Mouse (Mus musculus): ENCODE results near the gene Fnbp1l. TPM values are rescaled to one million over a fixed set of nuclear protein-coding genes. Genes with fewer than 3 reads are reported as not detected.

The Fnbp1l gene
- total and polyA plus RNA-seq, 3 experiments = 1.5 to 2.0 (median 2.0) TPM

DNA sequence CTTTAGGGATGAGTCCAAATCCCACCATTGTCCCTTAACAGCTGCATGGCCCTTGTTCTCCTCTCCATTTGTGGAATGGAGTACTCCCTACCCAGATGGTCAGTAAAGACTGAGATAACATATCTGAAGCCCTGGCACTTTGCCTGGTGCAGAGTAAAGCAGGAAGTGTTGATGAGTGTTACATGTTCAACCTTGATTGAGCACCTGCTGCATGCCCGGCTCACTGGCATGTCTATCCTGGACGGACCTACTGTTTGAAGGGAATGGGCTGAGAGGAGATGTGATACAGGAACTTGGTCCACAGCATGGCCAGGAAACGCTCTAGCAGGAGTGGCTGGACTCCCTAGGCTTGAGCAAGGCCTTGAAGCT, 103.2 kb downstream of the Fnbp1l start:
- DNase-seq (ENCODE audit: extremely low read depth) = no peak
- Histone ChIP-seq H3K27ac (ENCODE audit: insufficient read depth, low read depth) (no peak overlapping the region), H3K4me1 (ENCODE audit: control insufficient read depth in 1 of 2, insufficient read depth in 2 of 2) (peaks cover 11 to 26% of the 10 kb centered on the region in 2 experiments; a peak in 3 of 4 replicates), H3K9ac (ENCODE audit: insufficient read depth, low read depth) (no peak overlapping the region), H3K36me3 (replicated peaks in 1 of 2; ENCODE audit: control insufficient read depth in 1 of 2, insufficient read depth in 1 of 2, low read length in 1 of 2) (peaks cover 76 to 91% of the 10 kb centered on the region in 2 experiments), H3K79me2 (replicated peaks; ENCODE audit: control insufficient read depth, extremely low read depth, insufficient read depth, poor library complexity, severe bottlenecking) (no peaks in the 10 kb centered on the region; the same call in 1 of the 2 replicates), H3K9me3 (replicated peaks; ENCODE audit: low read length) (no peaks in the 10 kb centered on the region), H3K4me2 (ENCODE audit: insufficient read depth, low read depth, poor library complexity, severe bottlenecking) (no peak overlapping the region), H3K4me3 (replicated peaks in 1 of 3; ENCODE audit: low read depth in 2 of 3, low read length in 2 of 3, poor library complexity in 1 of 3) (no peak overlapping the region), H3K27me3 (replicated peaks) (no peaks in the 10 kb centered on the region)
- no peak for TF ChIP-seq SIN3A (IDR thresholded peaks at IDR 0.05; ENCODE audit: low read length)
- TF ChIP-seq POLR2AphosphoS2 (IDR thresholded peaks at IDR 0.05; ENCODE audit: low read depth, low read length) = no peak
- no peak for TF ChIP-seq CHD1 (IDR thresholded peaks at IDR 0.05; ENCODE audit: low read depth, low read length)
- TF ChIP-seq GABPA (IDR thresholded peaks at IDR 0.05; ENCODE audit: insufficient replicate concordance, low read depth, low read length) = no peak
- TF ChIP-seq NELFE (IDR thresholded peaks at IDR 0.05; ENCODE audit: low read depth, low read length) = no peak
- no peak for TF ChIP-seq ELF1 (IDR thresholded peaks at IDR 0.05; ENCODE audit: low read depth, low read length)
- TF ChIP-seq ZNF384 (IDR thresholded peaks at IDR 0.05; ENCODE audit: low read depth, low read length) = no peak
- TF ChIP-seq IRF4 (IDR thresholded peaks at IDR 0.05; ENCODE audit: low read depth, low read length) = no peak
- TF ChIP-seq BHLHE40 (IDR thresholded peaks at IDR 0.05; ENCODE audit: low read depth, low read length) = no peak
- TF ChIP-seq TCF12 (IDR thresholded peaks at IDR 0.05; ENCODE audit: low read depth, low read length) = no peak
- dilution Hi-C loops (cut with MboI; ENCODE audit: extremely low pct_ligation_motif_present, extremely low pct_unique_long_range_greater_than_20kb, low sequenced_read_pairs) (no loop called here), in situ Hi-C loops (cut with MboI; ENCODE audit: low pct_ligation_motif_present, low pct_unique_long_range_greater_than_20kb, low sequenced_read_pairs) (no loop called here)

DNA sequence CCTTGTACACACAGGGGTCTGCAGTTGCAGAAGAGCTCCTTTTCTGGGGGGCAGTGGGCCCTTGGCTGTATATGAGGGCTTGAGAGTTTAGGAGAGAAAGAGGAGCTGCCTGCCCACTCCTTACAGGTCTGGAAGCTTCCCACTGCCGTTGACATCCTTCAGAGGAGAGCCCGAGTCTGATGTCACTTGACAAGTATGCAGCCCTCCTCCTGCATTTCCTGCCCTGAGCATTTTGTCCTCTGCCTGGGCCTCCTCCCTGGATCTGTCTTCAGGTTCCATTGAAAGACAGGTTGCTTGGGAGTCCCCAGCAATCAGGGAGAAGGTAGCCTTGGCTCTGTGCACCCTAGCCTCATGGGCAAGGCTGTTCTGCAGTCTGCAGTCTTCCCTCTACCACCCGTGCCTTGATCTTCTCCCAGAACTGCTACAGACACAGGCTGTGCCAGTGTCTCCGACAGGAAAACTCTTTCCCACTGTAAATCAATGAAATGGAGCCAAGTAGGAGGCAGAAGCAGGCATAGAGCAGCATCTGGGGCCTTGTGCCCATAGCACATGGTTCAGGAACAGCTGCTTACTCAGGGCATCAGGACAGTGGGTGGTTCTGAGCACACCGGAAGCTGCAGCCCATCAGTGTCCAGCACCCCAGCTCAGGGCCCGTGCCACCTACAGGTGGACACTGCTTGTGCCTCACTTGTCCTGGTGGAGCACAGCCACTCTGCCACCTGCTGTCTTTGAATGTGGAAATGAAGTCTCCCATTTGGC, 103.8 kb downstream of the Fnbp1l start:
- Histone ChIP-seq H3K4me2 (ENCODE audit: insufficient read depth, low read depth, poor library complexity, severe bottlenecking) (no peak overlapping the region), H3K27me3 (replicated peaks) (no peaks in the 10 kb centered on the region), H3K9ac (ENCODE audit: insufficient read depth, low read depth) (no peak overlapping the region), H3K4me1 (ENCODE audit: control insufficient read depth in 1 of 2, insufficient read depth in 2 of 2) (peaks cover 5 to 20% of the 10 kb centered on the region in 2 experiments; a peak in 3 of 4 replicates), H3K36me3 (replicated peaks in 1 of 2; ENCODE audit: control insufficient read depth in 1 of 2, insufficient read depth in 1 of 2, low read length in 1 of 2) (peaks cover 79 to 91% of the 10 kb centered on the region in 2 experiments), H3K4me3 (replicated peaks in 1 of 3; ENCODE audit: low read depth in 2 of 3, low read length in 2 of 3, poor library complexity in 1 of 3) (no peak overlapping the region), H3K79me2 (replicated peaks; ENCODE audit: control insufficient read depth, extremely low read depth, insufficient read depth, poor library complexity, severe bottlenecking) (no peaks in the 10 kb centered on the region; the same call in 1 of the 2 replicates), H3K27ac (ENCODE audit: insufficient read depth, low read depth) (no peak overlapping the region), H3K9me3 (replicated peaks; ENCODE audit: low read length) (no peaks in the 10 kb centered on the region)
- in situ Hi-C loops (cut with MboI; ENCODE audit: low pct_ligation_motif_present, low pct_unique_long_range_greater_than_20kb, low sequenced_read_pairs) (no loop called here), dilution Hi-C loops (cut with MboI; ENCODE audit: extremely low pct_ligation_motif_present, extremely low pct_unique_long_range_greater_than_20kb, low sequenced_read_pairs) (no loop called here)
- TF ChIP-seq JUND (conservative IDR thresholded peaks at IDR 0.05; ENCODE audit: low read depth, low read length) = no peak
- TF ChIP-seq ETS1 (conservative IDR thresholded peaks at IDR 0.05; ENCODE audit: low read depth, low read length) = no peak
- TF ChIP-seq ZMIZ1 (IDR thresholded peaks at IDR 0.05; ENCODE audit: low read depth, low read length) = no peak
- no peak for TF ChIP-seq SIN3A (IDR thresholded peaks at IDR 0.05; ENCODE audit: low read length)
- no peak for TF ChIP-seq MAX (IDR thresholded peaks at IDR 0.05; ENCODE audit: low read length)
- TF ChIP-seq IRF4 (IDR thresholded peaks at IDR 0.05; ENCODE audit: low read depth, low read length) = no peak
- no peak for TF ChIP-seq CTCF (conservative IDR thresholded peaks at IDR 0.05 in 1 of 2, IDR thresholded peaks at IDR 0.05 in 1 of 2; ENCODE audit: low read depth in 2 of 2, low read length in 2 of 2)
- no peak for TF ChIP-seq ZKSCAN1 (IDR thresholded peaks at IDR 0.05; ENCODE audit: borderline replicate concordance, low read depth, low read length)
- no peak for TF ChIP-seq EP300 (IDR thresholded peaks at IDR 0.05; ENCODE audit: low read length)
- no peak for TF ChIP-seq NRF1 (IDR thresholded peaks at IDR 0.05; ENCODE audit: low read depth, low read length)
- TF ChIP-seq KAT2A (IDR thresholded peaks at IDR 0.05; ENCODE audit: insufficient replicate concordance, low read length) = no peak
- no peak for TF ChIP-seq MEF2A (IDR thresholded peaks at IDR 0.05; ENCODE audit: borderline replicate concordance, low read depth, low read length)
- TF ChIP-seq ZC3H11A (IDR thresholded peaks at IDR 0.05; ENCODE audit: low read depth, low read length) = no peak
- no peak for TF ChIP-seq ELF1 (IDR thresholded peaks at IDR 0.05; ENCODE audit: low read depth, low read length)
- no peak for TF ChIP-seq TCF12 (IDR thresholded peaks at IDR 0.05; ENCODE audit: low read depth, low read length)
- no peak for TF ChIP-seq E2F4 (IDR thresholded peaks at IDR 0.05; ENCODE audit: insufficient replicate concordance, low read depth, low read length)
- no peak for TF ChIP-seq MAZ (IDR thresholded peaks at IDR 0.05; ENCODE audit: low read depth, low read length)
- TF ChIP-seq PAX5 (IDR thresholded peaks at IDR 0.05; ENCODE audit: low read length) = no peak
- TF ChIP-seq NELFE (IDR thresholded peaks at IDR 0.05; ENCODE audit: low read depth, low read length) = no peak
- no peak for TF ChIP-seq MAFK (IDR thresholded peaks at IDR 0.05; ENCODE audit: insufficient replicate concordance, low read length)
- DNase-seq (ENCODE audit: extremely low read depth) = no peak

All from CH12.LX (cell line).